Mouse (Mus musculus): Measurements from ENCODE around the gene Afap1l2. TPM values are rescaled to one million over a fixed set of nuclear protein-coding genes. Genes with fewer than 3 reads are reported as not detected.

The Afap1l2 gene
- 2.3 and 3.6 TPM in 2 replicates for total RNA-seq (2014; rRNA removed; ENCODE audit: low replicate concordance)
- polyA plus RNA-seq (2015; fragmentation: Nextera tagmentation; extraction: Ambion mirVana), result 2.5 and 2.7 TPM in 2 replicates

- TF ChIP-seq CTCF (IDR thresholded peaks at IDR 0.05; ENCODE audit: low read depth) (peak; percentile 46), EP300 (IDR thresholded peaks at IDR 0.05; ENCODE audit: low read depth) (no peak)
- Histone ChIP-seq H3K36me3 (replicated peaks; ENCODE audit: control insufficient read depth, insufficient read depth, low read length) (no peaks in the 10 kb centered on the region), H3K27ac (ENCODE audit: low read depth) (no peak within 1 kb of the TSS), H3K4me2 (ENCODE audit: low read depth, low read length) (peak within 1 kb of the TSS; percentile 82), H3K4me1 (ENCODE audit: control insufficient read depth, insufficient read depth) (peaks cover 9% of the 10 kb centered on the region), H3K4me3 (ENCODE audit: low read depth, low read length) (peak within 1 kb of the TSS; percentile 58), H3K9me3 (replicated peaks; ENCODE audit: control insufficient read depth, low read length) (no peaks in the 10 kb centered on the region), H3K27me3 (ENCODE audit: control insufficient read depth, insufficient read depth, low read length) (peaks cover 26% of the 10 kb centered on the region), H3K9ac (replicated peaks; ENCODE audit: low read depth, low read length) (peak within 1 kb of the TSS; percentile 55)
- 3% methylated on average over 66 of the region's 68 CpGs for WGBS
- ATAC-seq (ENCODE audit: insufficient read depth, low read depth) (peak; percentile 56), DNase-seq (ENCODE audit: low spot score) (peak; percentile 37)
These were observed at the start of gene Afap1l2 for GRCm38 (mm10) chr19:57007781-57008710. Afap1l2 (minus strand) TSS chr19:57008228.

- H3K9me3 ChIP-seq (replicated peaks; ENCODE audit: control insufficient read depth, low read length), result peaks cover 4% of the 10 kb centered on the region
- DNase-seq (ENCODE audit: low spot score) (no peak), ATAC-seq (ENCODE audit: insufficient read depth, low read depth) (no peak)
- no peak overlapping the region for H3K27ac ChIP-seq (ENCODE audit: low read depth)
- H3K4me2 ChIP-seq (ENCODE audit: low read depth, low read length), result no peak overlapping the region
- WGBS, result 97% methylated on average over 2 of the region's 2 CpGs
- no peaks in the 10 kb centered on the region for H3K4me1 ChIP-seq (ENCODE audit: control insufficient read depth, insufficient read depth)
- no peaks in the 10 kb centered on the region for H3K27me3 ChIP-seq (ENCODE audit: control insufficient read depth, insufficient read depth, low read length)
- H3K9ac ChIP-seq (replicated peaks; ENCODE audit: low read depth, low read length), result no peak overlapping the region
- no peak overlapping the region for H3K4me3 ChIP-seq (ENCODE audit: low read depth, low read length)
- peaks cover 89% of the 10 kb centered on the region for H3K36me3 ChIP-seq (replicated peaks; ENCODE audit: control insufficient read depth, insufficient read depth, low read length)
- TF ChIP-seq EP300 (IDR thresholded peaks at IDR 0.05; ENCODE audit: low read depth) (no peak), CTCF (IDR thresholded peaks at IDR 0.05; ENCODE audit: low read depth) (0 out of 2 replicates have a peak, but pooled peaks have one; percentile 18)
These were observed 49.5 kb upstream of the Afap1l2 start for GRCm38 (mm10) chr19:57057568-57057967.

GRCm38 (mm10) chr19:57055215-57056120 lies 47.4 kb upstream of the Afap1l2 start:
- Histone ChIP-seq H3K4me1 (ENCODE audit: control insufficient read depth, insufficient read depth) (no peaks in the 10 kb centered on the region), H3K9ac (replicated peaks; ENCODE audit: low read depth, low read length) (no peak overlapping the region), H3K9me3 (replicated peaks; ENCODE audit: control insufficient read depth, low read length) (peaks cover 4% of the 10 kb centered on the region), H3K4me2 (ENCODE audit: low read depth, low read length) (no peak overlapping the region), H3K36me3 (replicated peaks; ENCODE audit: control insufficient read depth, insufficient read depth, low read length) (peaks cover 89% of the 10 kb centered on the region), H3K4me3 (ENCODE audit: low read depth, low read length) (no peak overlapping the region), H3K27me3 (ENCODE audit: control insufficient read depth, insufficient read depth, low read length) (no peaks in the 10 kb centered on the region), H3K27ac (ENCODE audit: low read depth) (no peak overlapping the region)
- TF ChIP-seq CTCF (IDR thresholded peaks at IDR 0.05; ENCODE audit: low read depth), result no peak
- TF ChIP-seq EP300 (IDR thresholded peaks at IDR 0.05; ENCODE audit: low read depth), result no peak
- DNase-seq (ENCODE audit: low spot score) (no peak), ATAC-seq (ENCODE audit: insufficient read depth, low read depth) (no peak)
- 82% methylated on average over 16 of the region's 16 CpGs for WGBS

GRCm38 (mm10) chr19:57052959-57053358 lies 44.9 kb upstream of the Afap1l2 start:
- no peak for TF ChIP-seq EP300 (IDR thresholded peaks at IDR 0.05; ENCODE audit: low read depth)
- TF ChIP-seq CTCF (IDR thresholded peaks at IDR 0.05; ENCODE audit: low read depth), result no peak
- no peak overlapping the region for H3K27ac ChIP-seq (ENCODE audit: low read depth)
- H3K9me3 ChIP-seq (replicated peaks; ENCODE audit: control insufficient read depth, low read length), result peaks cover 3% of the 10 kb centered on the region
- no peak overlapping the region for H3K4me2 ChIP-seq (ENCODE audit: low read depth, low read length)
- ATAC-seq (ENCODE audit: insufficient read depth, low read depth) (no peak), DNase-seq (ENCODE audit: low spot score) (no peak)
- peaks cover 87% of the 10 kb centered on the region for H3K36me3 ChIP-seq (replicated peaks; ENCODE audit: control insufficient read depth, insufficient read depth, low read length)
- no peaks in the 10 kb centered on the region for H3K4me1 ChIP-seq (ENCODE audit: control insufficient read depth, insufficient read depth)
- H3K9ac ChIP-seq (replicated peaks; ENCODE audit: low read depth, low read length), result no peak overlapping the region
- H3K4me3 ChIP-seq (ENCODE audit: low read depth, low read length), result no peak overlapping the region
- no peaks in the 10 kb centered on the region for H3K27me3 ChIP-seq (ENCODE audit: control insufficient read depth, insufficient read depth, low read length)
- WGBS, result 87% methylated on average over 8 of the region's 8 CpGs

- WGBS, result 91% methylated on average over 7 of the region's 7 CpGs
- H3K36me3 ChIP-seq (replicated peaks; ENCODE audit: control insufficient read depth, insufficient read depth, low read length), result peaks cover 89% of the 10 kb centered on the region
- ATAC-seq (ENCODE audit: insufficient read depth, low read depth), result no peak
- H3K9ac ChIP-seq (replicated peaks; ENCODE audit: low read depth, low read length), result no peak overlapping the region
- DNase-seq (ENCODE audit: low spot score), result no peak
- no peak overlapping the region for H3K27ac ChIP-seq (ENCODE audit: low read depth)
- no peaks in the 10 kb centered on the region for H3K4me1 ChIP-seq (ENCODE audit: control insufficient read depth, insufficient read depth)
- TF ChIP-seq CTCF (IDR thresholded peaks at IDR 0.05; ENCODE audit: low read depth) (no peak), EP300 (IDR thresholded peaks at IDR 0.05; ENCODE audit: low read depth) (no peak)
- H3K9me3 ChIP-seq (replicated peaks; ENCODE audit: control insufficient read depth, low read length), result no peaks in the 10 kb centered on the region
- H3K4me3 ChIP-seq (ENCODE audit: low read depth, low read length), result no peak overlapping the region
- H3K4me2 ChIP-seq (ENCODE audit: low read depth, low read length), result no peak overlapping the region
- no peaks in the 10 kb centered on the region for H3K27me3 ChIP-seq (ENCODE audit: control insufficient read depth, insufficient read depth, low read length)
These were observed 44.0 kb upstream of the Afap1l2 start for GRCm38 (mm10) chr19:57052016-57052415.

All from heart, postnatal 0 days (tissue).